Mouse (Mus musculus) 3134 (cell line): Measurements from ENCODE around the gene Rbl2.

Experiments
- DNase-seq: peaks from one replicate; pipeline ENCODE4 v3.0.0-alpha.2; 2011; ENCODE audit warnings: low spot score; ENCODE audit not compliant: insufficient read length; ENCODE audit errors: extremely low read depth

Rbl2 gene

DNA sequence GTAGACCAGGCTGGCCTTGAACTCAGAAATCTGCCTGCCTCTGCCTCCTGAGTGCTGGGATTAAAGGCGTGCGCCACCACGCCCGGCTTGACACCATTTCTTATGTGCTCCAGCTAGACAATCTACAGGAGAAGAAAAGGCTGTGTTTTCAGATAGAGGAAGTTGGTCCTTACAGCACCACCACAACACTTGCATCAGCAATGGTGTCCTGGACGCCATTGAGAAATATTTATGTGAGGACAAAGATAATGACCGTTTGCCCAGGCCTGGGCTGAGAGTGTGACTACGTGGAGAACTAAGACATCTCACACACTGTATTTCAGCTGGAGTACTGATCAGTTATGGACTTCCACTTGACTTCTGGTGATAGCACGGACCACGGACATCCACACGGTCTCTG, 88.8 kb downstream of the Rbl2 start:
- no peak for DNase-seq

DNA sequence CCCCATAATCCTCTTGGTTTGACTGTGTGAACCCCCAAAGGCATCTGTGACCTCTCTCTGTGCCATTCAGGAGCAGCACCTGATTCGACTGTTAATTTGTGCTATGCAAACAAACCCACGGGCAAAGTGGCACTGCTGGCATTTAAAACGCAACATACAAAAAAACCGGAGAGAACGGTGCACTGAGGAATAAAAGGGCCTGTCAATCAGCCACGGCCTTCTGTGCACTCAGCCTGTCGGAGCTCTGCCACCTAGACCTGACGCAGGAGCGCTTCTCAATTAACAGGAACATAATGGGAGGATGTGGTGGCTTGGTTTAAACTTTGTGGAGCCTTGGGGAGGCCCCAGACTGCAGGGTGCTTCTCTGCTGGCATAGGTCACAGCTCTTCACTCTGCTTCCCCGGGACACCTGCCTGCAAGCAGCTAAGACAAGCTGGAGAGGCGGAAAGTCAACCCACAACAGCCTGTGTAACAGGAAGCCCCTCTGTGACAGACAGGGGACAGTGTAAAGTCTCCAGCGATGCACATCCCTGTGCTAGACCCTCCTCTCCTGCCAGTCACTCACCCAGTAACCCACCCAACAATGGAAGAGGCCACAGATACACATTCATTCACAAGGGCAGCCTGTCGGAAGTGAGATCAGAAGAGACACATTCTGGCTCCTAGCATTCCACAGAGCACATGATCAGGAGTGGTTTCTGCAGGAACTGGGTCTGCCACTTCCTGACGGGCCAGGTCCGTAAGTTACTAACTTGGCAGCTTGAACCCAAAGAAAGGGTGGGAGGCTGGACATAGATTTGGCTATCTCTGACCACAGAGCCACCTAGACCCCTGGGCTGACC, 90.3 kb downstream of the Rbl2 start:
- no peak for DNase-seq

DNA sequence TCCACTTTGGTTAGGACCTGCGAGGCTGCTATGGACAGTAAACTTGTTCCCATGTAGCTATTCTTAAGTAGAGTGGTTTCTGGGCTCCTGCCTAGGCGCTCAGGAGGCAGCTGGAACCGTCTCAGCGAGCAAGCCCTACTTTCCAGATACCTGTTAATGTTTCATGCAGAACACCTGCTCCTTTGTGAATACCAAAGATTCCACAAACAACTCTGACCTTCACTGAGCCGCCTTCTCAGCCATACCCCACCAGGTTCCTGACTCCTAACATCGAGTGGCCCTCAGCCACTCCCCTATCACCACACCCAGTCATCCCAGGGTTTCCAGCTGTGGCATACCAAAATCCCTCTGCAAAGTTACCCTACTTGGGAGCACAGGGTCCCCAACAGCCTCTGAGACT, 100.3 kb downstream of the Rbl2 start:
- DNase-seq: no peak

DNA sequence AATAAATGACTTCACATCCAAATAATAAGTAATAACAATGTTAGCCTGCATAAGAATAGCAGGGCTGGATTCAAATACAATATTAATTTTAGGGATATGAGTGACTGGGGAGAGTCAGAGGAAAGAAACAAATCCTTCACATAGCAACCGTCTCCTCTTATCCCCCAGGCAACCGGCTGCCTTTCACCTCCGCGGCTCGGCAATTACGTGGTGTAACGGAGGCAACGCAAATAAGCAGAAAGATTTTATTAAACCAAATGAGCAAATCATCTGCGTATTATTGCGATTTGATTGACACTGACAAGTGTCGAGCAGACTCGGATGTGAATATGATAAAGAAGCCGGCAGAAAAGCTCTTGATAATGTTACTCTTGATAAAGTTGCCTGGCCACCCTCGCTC, 101.1 kb downstream of the Rbl2 start:
- no peak for DNase-seq

DNA sequence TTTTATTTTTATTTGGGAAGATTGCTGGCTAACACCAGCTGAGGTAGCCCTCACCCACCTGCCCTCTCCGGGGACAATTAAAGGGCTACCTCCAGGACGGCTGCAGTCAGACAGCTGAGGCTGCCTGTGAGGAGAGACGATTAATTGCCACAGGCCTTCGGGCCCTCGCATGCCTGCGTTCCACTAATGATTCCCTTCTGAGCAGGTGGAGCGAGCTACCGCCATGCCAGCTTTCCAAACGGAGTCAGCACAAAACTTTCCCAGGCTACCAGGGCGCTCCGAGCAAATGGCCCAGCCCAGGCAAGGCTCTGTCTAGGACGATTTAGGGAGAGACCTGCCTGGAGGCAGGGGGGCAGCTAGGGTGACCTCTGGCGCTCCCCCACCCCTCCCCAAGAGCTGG, 101.7 kb downstream of the Rbl2 start:
- DNase-seq: no peak
